Mouse (Mus musculus) heart, adult 10 weeks (tissue): Measurements from ENCODE around the gene Lrrc27. TPM values are rescaled to one million over a fixed set of nuclear protein-coding genes. Genes with fewer than 3 reads are reported as not detected.

Source experiments
- polyA plus RNA-seq: library from polyadenylated mRNA; stranded (reverse); fragments of 350-450 nt; fragmentation: Illumina TruSeq; extraction: RNeasy Lipid Tissue Mini Kit (QIAGEN cat#74804); gene quantifications from one replicate; pipeline ENCODE4 v1.2.3, GENCODE M21; 2014; ENCODE audit warnings: low read depth, low replicate concordance

The Lrrc27 gene
- 23.7 TPM for polyA plus RNA-seq

GRCm38 (mm10) chr7:139212754-139213745, at the start of gene Lrrc27, which contains the start of gene Stk32c:
Gene Lrrc27 (plus strand): TSS chr7:139212988.
Gene Stk32c (minus strand): TSS chr7:139213307.

GRCm38 (mm10) chr7:139247881-139248614, 35.3 kb downstream of the Lrrc27 start, which contains the start of gene Pwwp2b:
Gene Pwwp2b (plus strand): TSS chr7:139248482.

Other genes with a start within 250 kb of the Lrrc27 start
- gene Dpysl4, start 127.0 kb upstream of the Lrrc27 start, polyA plus RNA-seq: 5.2 TPM
- gene Stk32c, start 319 bp downstream of the Lrrc27 start, polyA plus RNA-seq: 1.2 TPM
- gene Pwwp2b, start 35.5 kb downstream of the Lrrc27 start, polyA plus RNA-seq: 9.9 TPM
- 215 TPM for gene Inpp5a, start 176.1 kb downstream of the Lrrc27 start, polyA plus RNA-seq